Mouse (Mus musculus) thymus, adult 2 months (tissue): ENCODE results near the gene Fam206a.

ENCODE experiments used
- CTCF ChIP-seq: fragments of 200-500 bp; IDR thresholded peaks from 2 replicates; pipeline ENCODE4 v1.5.1; 2012; ENCODE audit warnings: mild to moderate bottlenecking, control low read depth, low read length, moderate library complexity, borderline replicate concordance; ENCODE audit not compliant: control insufficient read depth, poor library complexity, insufficient read depth; ENCODE audit errors: extremely low read depth
- POLR2A ChIP-seq: fragments of 200-500 bp; IDR thresholded peaks from 2 replicates; pipeline ENCODE4 v1.6.1; 2012; ENCODE audit warnings: mild to moderate bottlenecking, low read length, control low read depth, moderate library complexity; ENCODE audit not compliant: control insufficient read depth, poor library complexity, insufficient read depth; ENCODE audit errors: extremely low read depth

DNA sequence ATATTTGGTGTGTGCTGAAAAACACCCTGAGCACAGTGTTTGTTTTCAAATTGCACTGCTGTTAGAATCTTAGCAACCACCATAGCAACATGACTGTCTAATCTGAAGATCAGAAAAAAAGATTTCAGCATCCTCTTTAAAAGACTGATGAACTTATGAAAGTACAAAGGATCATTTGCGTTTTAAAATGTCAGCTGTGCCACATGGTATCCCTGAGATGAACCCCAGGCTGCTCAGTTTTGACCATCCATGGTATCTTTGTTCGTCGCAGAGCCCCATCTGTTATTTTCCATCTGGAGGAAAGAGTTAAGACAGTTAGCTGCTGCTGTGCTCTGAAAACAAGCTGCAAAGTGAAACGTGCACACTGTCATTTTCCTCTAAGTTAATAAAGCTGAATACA lies 10.0 kb downstream of the Fam206a start:
- TF ChIP-seq CTCF (no peak), POLR2A (no peak)
